Mouse (Mus musculus) forebrain, embryonic 12.5 days (tissue): Measurements from ENCODE around the gene Rnf217. TPM values are rescaled to one million over a fixed set of nuclear protein-coding genes. Genes with fewer than 3 reads are reported as not detected.
A peak's percentile ranks its signal among the peaks of the same experiment; 100 is the strongest.

Experiments used
- ATAC-seq: fragments of 200-750 bp; cut with Nextera tagmentation; 2 replicates; pipeline ENCODE4 v1.8.0; 2017; ENCODE audit warnings: moderate TSS enrichment; ENCODE audit not compliant: low FRiP score
- H3K27ac ChIP-seq: fragments of 300-500 bp; sonication (generic); 2 replicates; pipeline ENCODE4 v1.5.1; 2016; ENCODE audit warnings: mild to moderate bottlenecking
- H3K27me3 ChIP-seq: fragments of 300-500 bp; sonication (generic); 2 replicates; pipeline ENCODE4 v1.6.1; 2016; ENCODE audit warnings: mild to moderate bottlenecking
- H3K36me3 ChIP-seq: fragments of 300-500 bp; sonication (generic); replicated peaks from 2 replicates; pipeline ENCODE4 v1.6.1; 2016; ENCODE audit warnings: mild to moderate bottlenecking
- H3K4me1 ChIP-seq: fragments of 300-500 bp; sonication (generic); 2 replicates; pipeline ENCODE4 v1.6.1; 2016
- H3K4me2 ChIP-seq: fragments of 300-500 bp; sonication (generic); 2 replicates; pipeline ENCODE4 v1.6.1; 2016; ENCODE audit warnings: mild to moderate bottlenecking, moderate library complexity
- H3K4me3 ChIP-seq: fragments of 300-500 bp; sonication (generic); replicated peaks from 2 replicates; pipeline ENCODE4 v1.5.1; 2016; ENCODE audit warnings: mild to moderate bottlenecking
- H3K9ac ChIP-seq: fragments of 300-500 bp; sonication (generic); 2 replicates; pipeline ENCODE4 v1.6.1; 2016; ENCODE audit warnings: mild to moderate bottlenecking
- H3K9me3 ChIP-seq: fragments of 300-500 bp; sonication (generic); 2 replicates; pipeline ENCODE4 v1.6.1; 2016
- WGBS: fragments of 180-500 bp; shearing (Covaris S2); methylation state at CpG from one replicate; pipeline ENCODE4 v1.1.7; 2016; 5-methylcytosine and 5-hydroxymethylcytosine counted together
- polyA plus RNA-seq: library from polyadenylated mRNA; unstranded; fragments of >200 nt; fragmentation: Nextera tagmentation; extraction: Ambion mirVana; gene quantifications from 2 replicates; pipeline ENCODE4 v1.2.1, GENCODE M21; 2016

The Rnf217 gene
- polyA plus RNA-seq, 1 experiment from 2014 or later = 1.6 TPM

DNA sequence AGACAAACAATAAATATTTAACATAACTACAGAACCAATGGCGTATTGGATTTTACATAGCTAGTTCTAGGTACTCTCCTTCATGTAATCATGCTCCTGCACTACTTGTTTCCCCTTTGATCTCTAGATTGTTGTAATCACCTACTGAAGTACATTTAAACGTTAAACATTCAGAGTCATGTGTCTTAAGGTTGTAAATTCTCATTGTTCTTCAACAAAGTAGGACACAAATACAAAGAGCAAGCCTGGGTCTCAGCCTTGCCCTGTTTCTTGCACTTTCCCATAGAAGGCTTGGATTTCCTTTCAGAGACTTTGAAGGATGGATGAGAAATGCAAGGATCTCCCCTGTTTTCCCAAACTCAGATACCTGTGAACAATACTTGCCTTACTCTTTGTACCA lies 61.8 kb downstream of the Rnf217 start:
- no peaks in the 10 kb centered on the region for H3K9me3 ChIP-seq
- H3K4me1 ChIP-seq = no peaks in the 10 kb centered on the region
- WGBS = 69% methylated on average over 2 of the region's 2 CpGs
- no peak overlapping the region for H3K4me3 ChIP-seq
- H3K36me3 ChIP-seq = no peaks in the 10 kb centered on the region
- H3K9ac ChIP-seq = no peak overlapping the region
- H3K27ac ChIP-seq = no peak overlapping the region
- no peaks in the 10 kb centered on the region for H3K27me3 ChIP-seq
- no peak for ATAC-seq
- no peak overlapping the region for H3K4me2 ChIP-seq

DNA sequence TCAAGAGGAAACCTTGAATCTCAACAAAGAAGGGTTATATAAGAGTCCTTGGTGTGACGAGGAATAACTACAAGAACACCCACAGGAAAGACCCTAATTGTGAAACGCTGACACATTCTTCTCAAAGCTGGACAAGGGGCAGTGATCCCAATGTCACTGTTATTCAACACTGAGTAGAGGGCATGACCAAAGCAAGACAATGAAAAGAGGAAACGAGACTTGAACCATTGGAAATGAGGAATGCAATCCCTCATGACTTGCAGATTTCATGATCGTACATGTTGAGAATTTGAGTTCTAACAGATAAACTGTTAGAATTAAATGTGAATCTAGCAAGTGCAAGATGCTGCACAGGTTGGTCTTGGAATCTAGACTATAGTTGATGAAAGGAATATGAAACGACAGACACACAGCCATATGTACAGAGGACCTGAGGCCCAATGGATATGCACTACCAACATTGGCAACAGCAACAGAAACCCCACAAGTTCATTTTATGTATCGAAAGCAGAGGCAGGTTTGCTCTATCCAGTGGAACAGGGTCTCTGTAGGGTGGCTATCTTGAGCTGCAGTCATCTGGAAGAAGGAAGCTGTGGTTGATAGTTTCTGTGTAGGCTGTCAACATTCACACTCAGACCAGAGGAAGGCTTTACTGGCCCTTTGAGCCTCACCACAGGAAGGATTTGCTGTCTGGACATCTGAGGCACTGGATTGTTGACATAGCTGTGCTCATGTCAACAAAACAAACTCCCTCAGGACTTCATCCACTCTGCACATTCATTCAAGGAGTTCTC lies 64.6 kb downstream of the Rnf217 start:
- no peak for ATAC-seq
- H3K27me3 ChIP-seq = no peaks in the 10 kb centered on the region

DNA sequence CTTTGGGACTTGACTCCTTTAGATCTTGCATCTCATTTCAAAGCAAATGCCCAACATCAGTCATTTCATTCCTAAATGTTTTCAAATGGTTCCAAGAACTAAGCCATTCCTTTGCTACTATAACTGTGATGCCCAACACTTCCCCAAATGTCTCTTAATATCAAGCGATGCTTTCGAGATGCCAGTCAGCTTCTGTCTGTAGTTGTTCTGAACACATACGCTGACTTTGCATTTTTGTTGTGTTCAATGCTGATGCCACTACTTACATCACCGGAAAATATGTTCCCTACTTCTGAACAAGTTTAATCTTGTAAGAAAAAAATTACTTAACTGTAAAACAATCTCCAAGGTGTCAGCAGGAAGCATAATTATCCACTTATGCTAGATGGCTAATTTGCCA lies 68.5 kb downstream of the Rnf217 start:
- Histone ChIP-seq H3K9ac (no peak overlapping the region), H3K4me3 (no peak overlapping the region), H3K27ac (no peak overlapping the region), H3K36me3 (no peaks in the 10 kb centered on the region), H3K4me2 (no peak overlapping the region), H3K4me1 (no peaks in the 10 kb centered on the region), H3K9me3 (no peaks in the 10 kb centered on the region), H3K27me3 (no peaks in the 10 kb centered on the region)
- 92% methylated on average over 4 of the region's 4 CpGs for WGBS
- no peak for ATAC-seq

More for the DNA sequence above, 64.6 kb downstream of the Rnf217 start:
- Histone ChIP-seq H3K9ac (no peak overlapping the region), H3K36me3 (no peaks in the 10 kb centered on the region), H3K27ac (no peak overlapping the region), H3K4me1 (no peaks in the 10 kb centered on the region), H3K4me2 (no peak overlapping the region), H3K9me3 (no peaks in the 10 kb centered on the region), H3K4me3 (no peak overlapping the region)
- WGBS = 91% methylated on average over 6 of the region's 6 CpGs

DNA sequence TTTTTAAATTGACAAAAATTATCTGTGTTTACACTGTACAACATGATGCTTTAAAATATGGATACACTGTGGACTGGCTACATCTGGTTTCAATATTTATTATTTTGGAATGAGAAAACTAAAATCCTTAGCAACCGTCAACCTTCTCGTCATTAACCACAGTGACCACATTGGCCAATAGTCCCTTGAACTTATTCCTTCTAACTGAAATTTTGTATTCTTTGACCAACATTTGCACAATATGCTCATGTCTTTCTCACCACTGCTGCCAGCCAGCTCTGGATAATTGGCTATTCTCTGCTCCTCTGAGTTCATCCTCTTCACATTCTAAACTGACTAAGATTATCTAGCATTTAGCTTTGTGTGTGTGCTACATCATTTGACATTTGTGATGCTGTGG lies 69.6 kb downstream of the Rnf217 start:
- H3K27me3 ChIP-seq = no peaks in the 10 kb centered on the region
- no peak overlapping the region for H3K9ac ChIP-seq
- H3K9me3 ChIP-seq = no peaks in the 10 kb centered on the region
- H3K4me3 ChIP-seq = no peak overlapping the region
- H3K36me3 ChIP-seq = no peaks in the 10 kb centered on the region
- no peak overlapping the region for H3K4me2 ChIP-seq
- H3K4me1 ChIP-seq = no peaks in the 10 kb centered on the region
- H3K27ac ChIP-seq = no peak overlapping the region
- WGBS = 90% methylated on average over 2 of the region's 2 CpGs
- no peak for ATAC-seq

DNA sequence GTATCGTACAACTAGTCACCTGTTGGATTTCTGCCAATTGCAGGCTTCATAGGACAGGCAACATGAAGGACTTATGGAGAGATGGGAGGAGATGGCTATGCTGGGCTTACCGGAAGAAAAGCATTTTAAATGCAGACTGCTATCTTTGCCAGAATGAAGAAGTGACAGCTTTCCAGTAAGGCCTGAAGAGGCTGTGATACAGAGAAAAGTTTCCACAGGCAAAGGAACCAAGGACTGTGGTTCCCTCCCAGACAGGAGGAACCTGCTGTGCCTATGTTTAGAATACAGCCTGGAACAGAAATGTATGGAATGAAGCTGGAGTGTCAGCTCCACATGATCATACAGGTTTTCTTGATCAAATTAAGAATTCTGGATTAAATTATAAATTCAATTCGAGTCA lies 70.3 kb downstream of the Rnf217 start:
- H3K4me1 ChIP-seq = no peaks in the 10 kb centered on the region
- no peak overlapping the region for H3K4me3 ChIP-seq
- ATAC-seq = no peak
- no peaks in the 10 kb centered on the region for H3K36me3 ChIP-seq
- no peak overlapping the region for H3K9ac ChIP-seq
- no peak overlapping the region for H3K4me2 ChIP-seq
- WGBS = 85% methylated on average over 3 of the region's 3 CpGs
- no peaks in the 10 kb centered on the region for H3K27me3 ChIP-seq
- H3K27ac ChIP-seq = no peak overlapping the region
- no peaks in the 10 kb centered on the region for H3K9me3 ChIP-seq

DNA sequence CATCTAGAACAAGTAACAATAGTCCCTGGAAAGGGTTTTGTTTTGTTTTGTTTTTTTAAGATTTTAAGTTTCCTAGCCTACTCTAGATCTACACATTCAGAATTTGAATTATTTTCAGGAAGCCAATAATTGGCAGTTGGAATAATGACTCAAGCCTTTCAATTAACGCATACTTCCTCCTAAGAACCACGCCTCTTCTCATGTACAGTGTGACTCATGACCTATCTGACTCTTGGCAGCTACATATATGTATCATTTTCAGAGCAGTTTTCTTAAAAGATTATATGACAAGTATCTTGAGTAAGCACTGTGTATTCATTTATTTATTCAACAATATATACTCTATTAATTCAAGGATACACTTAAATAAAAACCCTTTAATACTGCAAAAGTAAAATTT lies 70.7 kb downstream of the Rnf217 start:
- no peaks in the 10 kb centered on the region for H3K27me3 ChIP-seq
- 96% methylated on average over 2 of the region's 2 CpGs for WGBS
- no peaks in the 10 kb centered on the region for H3K36me3 ChIP-seq
- H3K9me3 ChIP-seq = no peaks in the 10 kb centered on the region
- H3K4me2 ChIP-seq = no peak overlapping the region
- H3K9ac ChIP-seq = no peak overlapping the region
- no peak for ATAC-seq
- no peak overlapping the region for H3K27ac ChIP-seq
- no peaks in the 10 kb centered on the region for H3K4me1 ChIP-seq
- H3K4me3 ChIP-seq = no peak overlapping the region

DNA sequence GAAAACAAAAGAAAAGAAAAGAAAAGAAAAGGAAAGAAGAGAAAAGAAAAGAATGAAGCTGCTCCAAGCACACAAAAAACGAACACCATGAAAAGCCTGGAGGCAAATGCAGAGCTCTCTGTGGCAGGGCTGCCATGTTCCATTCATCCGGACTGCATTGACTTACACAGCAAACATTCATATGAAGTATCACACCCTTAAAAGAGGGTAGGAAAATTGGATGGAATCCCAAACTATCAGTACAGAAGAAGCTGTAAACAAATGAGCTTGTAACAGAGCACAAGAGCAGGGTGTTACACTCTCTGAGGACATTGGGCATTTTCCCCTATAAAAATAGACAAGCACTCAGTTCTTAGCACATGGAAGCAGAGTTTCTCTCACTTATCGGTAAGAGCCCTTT lies 71.8 kb downstream of the Rnf217 start:
- Histone ChIP-seq H3K27ac (no peak overlapping the region), H3K9ac (no peak overlapping the region), H3K9me3 (no peaks in the 10 kb centered on the region), H3K4me3 (no peak overlapping the region), H3K4me1 (no peaks in the 10 kb centered on the region), H3K36me3 (no peaks in the 10 kb centered on the region), H3K4me2 (no peak overlapping the region), H3K27me3 (no peaks in the 10 kb centered on the region)
- WGBS = 70% methylated on average over 3 of the region's 3 CpGs
- ATAC-seq = no peak

DNA sequence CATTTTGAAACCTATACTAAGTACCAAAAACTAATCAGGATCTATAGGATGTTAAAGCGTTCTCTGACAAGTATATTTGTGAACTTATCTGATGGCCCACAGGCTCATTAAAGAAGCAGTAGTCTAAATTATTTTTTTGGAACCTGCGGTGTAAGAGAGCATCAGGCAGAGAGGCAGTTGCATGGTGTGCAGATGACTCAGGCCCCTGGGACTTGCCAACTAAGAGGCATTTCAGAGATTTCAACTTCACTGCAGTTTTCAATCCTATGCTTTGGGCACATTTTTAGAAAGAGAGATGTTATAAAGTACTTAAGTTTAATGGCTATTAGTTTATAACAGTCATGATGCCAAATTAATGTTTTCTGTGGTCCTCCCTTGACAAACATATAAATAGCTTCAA lies 73.9 kb downstream of the Rnf217 start:
- no peak overlapping the region for H3K9ac ChIP-seq
- no peaks in the 10 kb centered on the region for H3K36me3 ChIP-seq
- no peak overlapping the region for H3K4me3 ChIP-seq
- no peak overlapping the region for H3K4me2 ChIP-seq
- no peaks in the 10 kb centered on the region for H3K27me3 ChIP-seq
- no peak overlapping the region for H3K27ac ChIP-seq
- WGBS = 90% methylated on average over 2 of the region's 2 CpGs
- ATAC-seq = no peak
- no peaks in the 10 kb centered on the region for H3K4me1 ChIP-seq
- H3K9me3 ChIP-seq = no peaks in the 10 kb centered on the region

DNA sequence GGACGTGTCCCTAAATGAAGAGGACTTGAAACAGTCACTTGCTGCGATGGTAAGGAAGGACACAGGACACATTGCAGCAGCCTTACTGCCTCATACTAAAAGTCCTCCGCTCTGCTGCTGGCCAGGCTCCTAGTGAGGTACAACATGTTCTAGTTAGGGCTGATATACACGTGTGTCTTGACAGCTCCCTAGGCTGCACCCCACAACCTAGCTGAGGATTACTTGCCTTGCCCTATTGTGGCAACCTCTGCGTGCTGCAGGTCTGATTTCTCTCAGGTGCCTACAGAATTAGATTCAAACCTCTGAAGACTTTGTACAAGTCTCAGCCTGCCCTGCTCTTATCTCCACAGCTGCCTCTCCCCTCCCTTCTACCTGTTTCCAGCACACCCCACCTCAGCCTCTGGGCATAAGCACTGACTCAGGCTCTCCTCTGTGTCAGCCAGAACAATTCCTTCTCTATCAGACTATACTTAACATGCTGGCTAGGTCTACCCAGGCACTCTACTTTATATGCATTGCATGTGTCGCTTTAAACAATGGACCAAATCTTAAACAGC lies 75.6 kb downstream of the Rnf217 start:
- H3K27ac ChIP-seq = no peak overlapping the region
- no peaks in the 10 kb centered on the region for H3K36me3 ChIP-seq
- H3K27me3 ChIP-seq = no peaks in the 10 kb centered on the region
- no peak for ATAC-seq
- no peak overlapping the region for H3K9ac ChIP-seq
- no peaks in the 10 kb centered on the region for H3K9me3 ChIP-seq
- H3K4me3 ChIP-seq = no peak overlapping the region
- no peak overlapping the region for H3K4me2 ChIP-seq
- peaks cover 6% of the 10 kb centered on the region for H3K4me1 ChIP-seq
- WGBS = 83% methylated on average over 6 of the region's 6 CpGs

DNA sequence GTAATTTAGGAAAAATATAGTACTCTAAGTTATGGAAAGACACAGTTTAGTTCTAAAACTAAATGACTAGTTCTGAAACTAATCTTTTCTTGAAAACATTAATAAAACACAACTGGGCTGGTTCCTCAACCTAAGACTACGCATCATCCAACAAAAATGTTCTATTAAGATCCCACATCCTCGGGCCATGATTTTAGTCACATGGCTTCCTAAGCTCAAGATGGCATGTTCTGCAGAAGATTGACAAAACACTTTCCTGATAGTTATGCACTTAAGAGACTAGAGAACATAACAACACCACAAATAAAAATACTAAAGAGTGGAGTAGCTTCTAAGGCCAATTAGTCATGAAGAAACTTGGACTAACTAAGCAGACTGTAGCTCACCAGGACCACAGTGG lies 76.2 kb downstream of the Rnf217 start:
- Histone ChIP-seq H3K36me3 (no peaks in the 10 kb centered on the region), H3K4me2 (no peak overlapping the region), H3K4me3 (no peak overlapping the region), H3K9me3 (no peaks in the 10 kb centered on the region), H3K4me1 (peaks cover 7% of the 10 kb centered on the region), H3K27me3 (no peaks in the 10 kb centered on the region), H3K27ac (no peak overlapping the region), H3K9ac (no peak overlapping the region)
- ATAC-seq = no peak
- WGBS = 94% methylated on average over 2 of the region's 2 CpGs

DNA sequence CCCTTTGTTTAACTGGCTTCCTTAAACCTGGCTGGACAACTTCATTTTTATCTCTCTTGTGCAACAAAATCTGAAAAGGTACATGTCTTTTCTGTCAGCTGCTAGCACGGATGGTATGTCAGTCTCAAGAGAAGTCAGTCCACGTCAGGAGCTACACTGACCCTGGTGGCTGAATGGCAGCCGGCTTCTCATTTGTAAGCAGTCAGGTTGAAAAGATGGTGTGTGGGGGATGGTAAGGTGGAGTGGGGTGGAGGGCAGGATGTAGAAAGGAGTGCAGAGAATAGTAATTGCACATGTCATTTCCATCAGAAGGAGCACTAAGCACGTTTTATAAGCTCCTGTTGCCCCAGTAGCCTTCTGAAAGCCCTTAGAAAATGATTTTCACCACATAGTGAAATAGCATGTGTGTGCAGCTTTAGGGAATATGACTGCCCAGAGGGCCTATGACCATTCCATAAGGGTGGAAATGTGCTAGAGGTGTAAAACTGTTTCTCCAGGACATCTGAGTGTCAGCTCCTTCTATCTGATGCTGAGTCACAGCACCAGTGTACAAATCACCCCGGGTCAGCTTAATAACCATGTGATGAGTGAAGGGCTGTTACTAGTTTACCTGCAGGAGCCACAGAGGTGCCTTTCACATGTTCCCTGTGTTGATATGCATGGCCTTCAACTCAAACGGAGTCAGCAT lies 80.5 kb downstream of the Rnf217 start:
- H3K4me2 ChIP-seq = no peak overlapping the region
- no peaks in the 10 kb centered on the region for H3K36me3 ChIP-seq
- no peak overlapping the region for H3K9ac ChIP-seq
- peaks cover 7% of the 10 kb centered on the region for H3K4me1 ChIP-seq
- H3K27me3 ChIP-seq = no peaks in the 10 kb centered on the region
- H3K9me3 ChIP-seq = no peaks in the 10 kb centered on the region
- no peak overlapping the region for H3K27ac ChIP-seq
- ATAC-seq = peak; percentile 86
- 29% methylated on average over 6 of the region's 6 CpGs for WGBS
- no peak overlapping the region for H3K4me3 ChIP-seq

DNA sequence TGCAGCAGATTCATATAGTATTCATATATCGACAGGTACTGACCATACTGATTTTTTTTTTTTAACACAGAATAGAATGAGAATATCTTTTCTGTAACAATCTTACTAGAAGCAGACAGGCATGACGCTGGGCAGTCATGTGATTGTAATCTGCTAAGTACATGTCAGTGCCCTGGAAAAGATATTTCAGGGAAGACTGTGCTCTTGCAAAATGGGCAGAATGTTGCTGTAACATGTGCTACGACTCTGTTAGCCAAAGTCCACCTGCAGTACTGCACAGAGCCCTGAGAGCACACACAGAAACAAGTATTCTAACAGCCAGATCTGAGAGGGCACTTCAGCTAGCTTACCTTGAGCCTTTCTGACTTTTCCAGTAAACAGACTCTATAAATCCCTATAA lies 83.3 kb downstream of the Rnf217 start:
- peaks cover 7% of the 10 kb centered on the region for H3K4me1 ChIP-seq
- H3K4me2 ChIP-seq = no peak overlapping the region
- H3K9ac ChIP-seq = no peak overlapping the region
- no peak for ATAC-seq
- H3K9me3 ChIP-seq = no peaks in the 10 kb centered on the region
- no peak overlapping the region for H3K4me3 ChIP-seq
- 83% methylated on average over 3 of the region's 3 CpGs for WGBS
- H3K27me3 ChIP-seq = no peaks in the 10 kb centered on the region
- no peak overlapping the region for H3K27ac ChIP-seq
- no peaks in the 10 kb centered on the region for H3K36me3 ChIP-seq

DNA sequence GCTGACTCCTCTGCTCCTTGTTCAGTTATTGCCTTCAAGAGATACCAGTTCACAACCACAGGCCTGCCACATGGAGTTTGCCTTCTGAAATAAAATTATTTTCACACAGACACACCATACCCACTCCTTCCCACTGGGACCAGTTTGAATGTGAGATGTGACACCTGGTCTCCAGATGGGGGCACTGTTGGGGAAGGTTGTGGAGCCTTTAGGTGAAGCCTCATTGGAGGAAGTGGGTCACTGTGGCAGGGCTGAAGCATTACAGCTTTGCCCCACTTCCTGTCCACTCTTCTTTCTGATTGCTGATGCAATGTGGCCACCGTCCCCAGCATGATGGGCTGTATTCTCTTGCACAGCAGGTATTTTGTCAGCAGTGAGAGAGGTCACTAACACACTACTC lies 89.6 kb downstream of the Rnf217 start:
- no peak for ATAC-seq
- Histone ChIP-seq H3K9ac (no peak overlapping the region), H3K4me3 (no peak overlapping the region), H3K36me3 (no peaks in the 10 kb centered on the region), H3K27me3 (no peaks in the 10 kb centered on the region), H3K9me3 (no peaks in the 10 kb centered on the region), H3K4me1 (peaks cover 5% of the 10 kb centered on the region; the same call in 1 of the 2 replicates), H3K27ac (no peak overlapping the region), H3K4me2 (no peak overlapping the region)
- WGBS = 60% methylated on average over 1 of the region's 1 CpGs
